Mouse (Mus musculus) adrenal gland, postnatal 4 days (tissue): ENCODE results near the gene Zfp512b. TPM values are rescaled to one million over a fixed set of nuclear protein-coding genes. Genes with fewer than 3 reads are reported as not detected.

Experiments used
- DNase-seq, 2 experiments: peaks; one replicate each; pipeline ENCODE4 v3.0.0; 2021 to 2022; ENCODE audit warnings: low spot score in 2 of 2, mixed read lengths in 2 of 2
- long read RNA-seq, 2 experiments: library from polyadenylated mRNA; stranded (forward); transcript quantifications; one replicate each; pipeline ENCODE4 v2.0.0; 2021
- total RNA-seq, 2 experiments: library from RNA; stranded (reverse); gene quantifications; 2 replicates each; pipeline ENCODE4 v1.2.3; 2021

The Zfp512b gene
- total RNA-seq: 100 to 1,000 TPM; 141 to 143 TPM
- long read RNA-seq, experiment 1, partial matches to known transcripts: 6 of 17 reads
- long read RNA-seq, experiment 1, other reads (novel, unspliced or antisense): 10 of 17 reads
- long read RNA-seq, experiment 2, partial matches to known transcripts: 1 of 6 reads
- long read RNA-seq, experiment 2, other reads (novel, unspliced or antisense): 2 of 6 reads

DNA sequence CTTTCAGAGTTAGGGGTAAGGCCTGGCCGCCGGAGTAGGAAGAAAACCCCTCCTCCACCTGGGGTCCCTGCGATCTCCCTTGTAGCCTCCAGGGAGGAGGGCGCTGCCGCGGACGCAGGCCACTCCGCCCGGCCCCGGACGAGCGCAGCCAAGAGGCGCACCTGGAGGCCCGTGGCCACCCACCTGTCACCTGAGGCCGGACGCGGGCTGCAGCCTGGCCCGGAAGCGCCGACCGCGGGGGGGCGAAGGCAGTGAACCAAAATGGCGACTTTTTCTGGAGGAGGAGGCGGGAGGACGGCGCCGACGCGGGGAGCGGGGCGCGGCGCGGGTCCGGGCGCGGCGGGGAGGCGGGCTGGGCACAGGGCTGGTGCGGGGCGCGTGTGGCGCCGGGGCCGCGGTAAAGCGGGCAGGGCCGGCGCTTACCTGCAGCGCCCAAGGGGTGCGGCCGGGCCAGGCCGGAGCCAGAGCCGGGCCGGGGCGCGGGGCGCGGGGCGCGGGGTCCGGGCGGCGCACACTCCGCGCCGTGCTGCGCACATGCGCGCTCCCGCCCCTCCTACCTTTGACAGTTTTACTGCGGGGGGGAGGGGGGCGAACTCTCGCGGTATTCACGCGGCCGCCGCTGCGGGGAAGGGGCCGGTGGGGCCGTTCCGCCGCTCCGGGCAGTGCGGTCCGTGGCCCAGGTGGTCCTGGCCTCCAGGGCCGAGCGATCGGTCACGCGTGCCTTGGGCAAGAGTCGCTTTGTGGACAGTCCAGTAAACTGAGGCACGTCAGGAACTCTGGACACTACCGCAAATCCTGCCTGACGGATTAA is at the start of gene Zfp512b:
Gene Zfp512b (minus strand): TSS at position 573 of the 811 bp plus-strand sequence.
- peak; percentile 62 for DNase-seq

DNA sequence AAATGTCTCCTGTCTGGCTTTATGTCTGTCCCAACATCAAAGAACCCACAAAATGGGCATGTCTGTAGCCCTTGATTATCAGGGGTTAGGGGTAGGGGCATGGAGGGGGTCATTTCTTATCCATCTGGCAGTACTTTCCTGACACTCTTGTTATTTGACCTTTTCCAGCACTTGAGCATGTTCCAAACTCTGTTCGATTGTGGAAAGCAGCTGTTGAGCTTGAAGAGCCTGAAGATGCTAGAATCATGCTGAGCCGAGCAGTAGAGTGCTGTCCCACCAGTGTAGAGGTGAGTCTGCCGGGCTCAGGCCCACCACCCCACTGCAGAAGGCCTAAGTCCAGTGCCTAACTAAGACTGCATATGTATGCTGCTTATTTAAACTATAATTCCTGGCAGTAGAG is 43.3 kb upstream of the Zfp512b start:
- no peak for DNase-seq

DNA sequence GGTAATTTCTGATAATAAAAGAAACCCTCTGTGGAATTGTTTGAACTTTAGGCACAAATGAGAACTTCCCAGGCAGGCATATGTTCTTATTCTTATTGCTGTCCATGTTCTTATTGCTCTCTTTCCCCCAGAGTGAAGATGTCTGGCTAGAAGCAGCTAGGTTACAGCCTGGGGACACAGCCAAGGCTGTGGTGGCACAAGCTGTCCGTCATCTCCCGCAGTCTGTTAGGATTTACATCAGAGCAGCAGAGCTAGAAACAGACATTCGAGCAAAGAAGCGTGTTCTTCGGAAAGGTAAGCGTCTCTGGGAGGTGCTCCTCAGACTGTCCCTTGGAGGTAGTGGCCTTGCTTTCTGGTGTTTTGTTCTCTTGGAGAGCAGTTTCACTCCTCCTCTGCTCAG is 40.0 kb upstream of the Zfp512b start:
- no peak for DNase-seq

DNA sequence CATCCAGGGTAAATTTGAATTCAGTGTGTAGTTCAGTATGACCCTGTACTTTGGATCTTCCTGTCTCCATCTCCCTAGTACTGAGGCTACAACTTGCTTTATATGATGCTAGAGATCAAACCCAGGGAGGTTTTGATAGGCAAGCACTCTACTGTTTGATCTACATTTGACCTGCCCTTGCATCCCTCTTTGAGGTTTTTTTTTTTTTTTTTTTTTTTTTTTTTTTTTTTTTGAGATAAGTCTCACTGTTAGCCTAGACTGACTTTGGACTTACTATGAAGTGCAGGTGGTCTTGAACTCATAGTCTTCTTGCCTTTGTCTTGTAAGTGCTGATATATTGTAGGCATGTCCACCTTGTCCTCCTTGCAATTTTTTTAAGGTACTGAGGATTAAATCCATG is 35.9 kb upstream of the Zfp512b start:
- no peak for DNase-seq

DNA sequence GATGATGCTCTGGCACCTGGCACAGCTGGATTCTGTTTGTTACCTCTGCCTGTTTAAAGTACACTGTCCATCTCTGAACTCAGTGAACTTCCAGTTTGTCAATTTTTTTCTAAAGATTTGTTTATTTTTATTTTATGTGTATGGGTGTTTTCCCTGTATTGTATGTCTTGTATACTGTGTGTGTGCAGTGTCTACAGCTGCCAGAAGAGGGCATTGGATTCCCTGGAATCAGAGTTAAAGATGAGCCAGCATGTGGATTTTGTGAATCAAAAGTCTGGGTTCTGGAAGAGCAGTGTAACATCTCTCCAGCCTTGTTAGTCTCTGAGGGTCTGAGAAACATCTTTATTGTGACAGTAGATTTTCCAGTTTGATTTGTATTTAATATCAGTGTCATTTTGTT is 30.8 kb upstream of the Zfp512b start:
- DNase-seq: no peak

DNA sequence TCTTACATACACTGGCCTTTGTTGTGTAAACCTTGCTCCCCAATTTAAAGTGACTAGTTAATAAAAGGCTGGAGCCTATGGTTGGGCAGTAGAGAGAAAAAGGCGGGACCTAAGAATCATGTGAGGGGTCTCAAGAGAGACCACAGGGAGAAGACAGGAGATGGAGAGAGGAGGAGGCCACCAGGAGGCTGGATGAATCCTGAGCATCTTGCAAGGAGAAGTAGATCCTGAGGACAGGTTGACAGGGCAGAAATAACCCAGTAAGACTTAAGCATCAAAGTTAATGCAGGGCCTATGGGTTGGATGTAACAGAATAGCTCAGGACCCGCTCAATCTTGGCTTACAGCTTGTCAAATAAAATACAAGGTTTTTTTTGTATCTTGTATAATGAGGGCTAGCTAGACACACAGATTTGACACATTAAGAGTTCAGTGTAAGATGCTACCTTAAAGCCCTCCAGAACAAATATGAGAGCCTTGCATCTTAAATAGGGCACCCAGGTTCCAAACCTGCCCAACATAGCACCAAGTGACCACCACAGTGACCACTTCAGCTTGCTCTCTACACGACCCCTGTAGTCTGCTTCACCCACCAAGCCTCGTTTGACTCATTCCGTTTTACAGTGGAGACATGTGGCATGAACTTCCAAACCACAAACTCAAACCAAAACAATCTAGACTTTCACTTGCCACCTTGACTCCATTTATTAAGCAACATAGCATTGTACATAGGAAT is 26.3 kb upstream of the Zfp512b start:
- DNase-seq: no peak

DNA sequence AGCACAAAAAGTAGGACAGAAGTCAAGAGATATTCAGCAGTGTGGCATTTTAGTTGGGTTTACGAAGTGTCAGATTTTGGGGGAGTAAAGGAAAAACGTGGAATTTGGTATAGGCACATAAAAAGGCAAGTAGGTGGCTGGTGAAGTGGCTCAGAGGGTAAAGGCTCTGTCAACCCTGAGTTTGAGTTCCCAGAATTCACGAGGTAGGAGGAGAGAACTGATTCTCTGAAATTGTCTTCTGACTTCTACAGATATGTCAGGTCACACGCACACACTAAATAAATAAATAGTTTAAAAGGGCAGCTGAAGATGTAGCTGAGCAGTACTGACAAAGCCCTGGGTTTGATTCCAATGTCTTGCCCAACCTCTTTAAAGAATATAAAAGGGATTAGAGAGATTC is 9.8 kb upstream of the Zfp512b start:
- no peak for DNase-seq

DNA sequence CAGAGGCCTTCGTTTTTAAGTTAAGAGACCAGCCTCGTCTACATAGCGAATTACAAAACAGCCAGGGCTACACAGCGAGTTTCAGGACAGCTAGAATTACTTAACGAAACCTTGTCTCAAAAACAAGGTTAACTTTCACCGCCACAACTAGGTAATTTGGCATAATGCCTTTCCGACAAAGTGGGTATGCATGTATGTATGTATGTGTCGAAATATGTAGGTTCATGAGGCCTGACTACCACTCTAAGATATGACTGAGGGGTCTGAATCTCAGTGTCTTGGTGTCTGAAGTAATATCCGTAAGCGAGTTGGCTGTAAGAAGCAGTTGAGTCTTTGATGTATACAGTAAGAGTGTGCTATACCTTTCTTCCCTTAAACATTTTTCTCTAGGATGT is 9.1 kb upstream of the Zfp512b start:
- DNase-seq: no peak

DNA sequence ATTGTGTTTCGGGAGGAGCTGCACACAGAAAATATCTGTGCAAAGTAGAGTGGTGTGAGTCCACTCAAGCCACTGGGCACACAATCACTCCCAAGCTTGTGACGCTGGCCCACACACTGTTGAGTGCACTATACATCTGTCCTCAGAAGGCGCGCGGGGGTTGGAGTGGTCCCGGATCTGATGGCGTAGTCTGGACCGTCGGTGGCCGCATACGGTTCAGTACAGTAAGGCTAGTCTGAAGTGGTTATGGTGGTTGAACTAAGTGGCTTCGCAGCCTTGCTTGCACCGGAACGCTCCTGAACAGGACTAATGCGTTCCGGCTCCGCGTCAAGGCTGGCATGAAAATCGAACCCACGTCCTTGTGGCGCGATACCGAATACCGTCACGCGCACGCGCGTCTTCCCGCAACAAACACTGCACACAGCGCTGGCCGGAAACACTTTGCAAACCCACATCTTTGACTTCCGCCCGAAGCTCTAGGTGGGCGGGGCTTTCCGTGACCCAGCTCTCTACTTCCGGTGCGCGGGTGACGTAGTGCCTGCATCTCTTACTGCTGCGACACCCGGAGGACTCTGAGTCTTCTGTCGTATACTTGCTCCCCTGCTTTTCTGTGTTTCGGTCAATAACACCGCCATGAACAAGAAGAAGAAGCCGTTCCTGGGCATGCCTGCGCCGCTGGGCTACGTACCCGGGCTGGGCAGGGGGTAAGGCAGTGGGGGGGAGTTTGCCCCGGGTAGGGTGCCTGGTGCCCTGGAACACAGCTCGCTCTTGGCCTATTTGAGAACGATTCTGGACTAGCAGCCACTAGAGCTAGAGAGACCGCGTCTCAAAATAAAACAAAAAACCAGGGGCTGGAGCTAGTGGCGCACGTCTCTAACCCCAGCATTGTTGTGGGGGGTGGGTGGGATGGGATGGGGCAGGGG is 8.5 kb upstream of the Zfp512b start:
- peak; percentile 86 to 91 for DNase-seq

DNA sequence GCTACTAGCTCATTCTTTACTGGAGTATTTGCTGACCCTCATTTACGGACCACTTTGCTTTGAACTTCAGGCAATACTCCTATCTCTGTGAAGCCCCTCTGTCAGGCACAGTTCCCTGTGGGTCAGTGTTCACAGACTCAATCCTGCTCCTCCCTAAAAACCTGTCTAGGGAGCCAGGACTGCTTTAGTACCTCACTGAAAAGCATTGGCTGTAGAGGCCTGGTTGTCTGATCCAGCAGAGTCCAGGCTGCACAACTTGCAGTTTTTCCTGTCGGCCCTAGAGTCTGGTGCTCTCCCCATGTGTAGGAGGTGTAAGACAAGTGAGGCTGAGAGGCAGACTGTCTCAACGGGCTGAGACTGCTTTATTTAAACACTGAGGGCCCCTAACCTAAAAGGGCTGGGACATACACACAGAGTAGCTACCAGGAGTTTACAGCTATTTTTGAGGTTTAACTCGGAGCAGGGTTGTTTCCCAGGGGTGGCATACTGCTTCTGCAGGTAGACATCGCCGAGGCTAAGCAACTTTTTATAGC is 7.7 kb upstream of the Zfp512b start:
- DNase-seq: no peak

DNA sequence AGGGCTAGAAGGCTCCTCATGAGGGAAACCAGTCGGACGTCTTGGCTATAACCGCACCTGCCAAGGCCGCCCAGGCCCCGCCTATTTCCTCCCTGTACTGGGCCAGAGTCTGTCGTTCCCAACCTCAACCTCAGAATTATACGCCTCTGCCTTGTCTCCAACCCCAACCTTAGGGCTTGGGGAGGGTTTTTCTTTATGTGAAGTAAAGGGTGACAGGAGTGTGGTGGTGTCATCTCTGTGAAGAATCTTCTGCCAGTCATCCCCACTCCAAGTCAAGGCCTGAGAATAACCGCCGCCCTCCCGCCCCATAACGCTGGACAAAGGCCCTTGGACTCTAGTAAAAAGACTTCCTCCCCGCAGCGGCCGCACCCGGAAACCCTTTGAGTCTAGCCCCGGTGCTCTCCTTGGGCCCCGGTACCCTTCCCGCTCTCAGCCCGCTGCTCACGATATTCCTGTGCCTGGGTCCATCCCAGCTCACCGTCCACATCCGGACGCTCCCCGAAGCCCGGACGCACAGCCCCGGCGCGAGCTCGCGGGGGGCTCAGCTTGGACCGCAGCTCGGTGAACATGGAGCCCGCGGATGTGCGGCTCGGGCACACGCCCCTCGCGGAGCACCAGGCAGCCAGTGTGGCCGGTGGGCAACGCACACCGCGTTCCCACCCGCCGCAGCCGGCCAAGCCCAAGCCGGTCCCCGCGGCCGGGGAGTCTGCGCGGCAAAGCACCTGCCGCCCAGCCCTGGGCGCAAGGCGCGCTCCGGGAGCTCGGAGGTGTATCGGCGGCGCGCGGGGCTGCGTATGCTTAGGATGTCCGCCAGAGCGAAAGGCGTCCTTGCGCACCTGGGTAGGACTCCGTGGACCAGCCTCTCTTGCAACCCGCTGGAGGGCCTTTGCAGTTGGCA is 6.1 kb upstream of the Zfp512b start, which contains the start of gene Samd10:
Gene Samd10 (minus strand): TSS at position 759 of the 898 bp plus-strand sequence.
- DNase-seq: no peak

DNA sequence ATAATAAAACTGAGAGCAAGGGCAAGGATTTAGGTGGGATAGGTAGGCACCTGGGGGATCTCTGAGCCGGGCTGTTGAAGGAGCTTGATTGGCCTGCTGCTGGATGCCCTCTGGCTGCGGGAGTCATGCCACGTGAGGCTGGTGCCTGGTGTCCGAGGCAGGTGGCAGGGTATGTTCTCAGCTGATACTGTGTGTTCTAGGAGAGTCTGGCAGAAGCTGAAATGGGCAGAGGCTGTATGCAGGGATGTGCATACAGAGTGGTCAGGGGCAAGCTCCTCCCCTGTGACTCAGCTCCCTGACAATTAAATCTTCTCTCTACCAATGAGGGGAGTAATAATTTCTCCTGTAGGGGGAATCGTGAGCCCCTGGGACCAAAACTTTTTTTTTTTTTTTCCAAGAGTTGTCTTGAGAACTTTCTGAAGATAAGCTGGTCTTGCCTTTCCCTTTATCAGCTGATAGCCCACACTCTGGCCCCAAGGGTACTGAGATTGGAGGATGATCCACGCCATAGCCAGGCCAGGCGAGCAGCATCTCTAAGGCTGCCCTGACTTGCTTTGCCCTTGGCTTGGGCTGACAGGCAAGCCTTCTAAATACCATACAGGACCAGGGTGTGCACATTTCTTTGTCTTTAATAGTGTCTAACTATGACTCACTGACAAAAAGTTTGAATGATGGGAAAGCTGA is 4.9 kb upstream of the Zfp512b start:
- no peak for DNase-seq

DNA sequence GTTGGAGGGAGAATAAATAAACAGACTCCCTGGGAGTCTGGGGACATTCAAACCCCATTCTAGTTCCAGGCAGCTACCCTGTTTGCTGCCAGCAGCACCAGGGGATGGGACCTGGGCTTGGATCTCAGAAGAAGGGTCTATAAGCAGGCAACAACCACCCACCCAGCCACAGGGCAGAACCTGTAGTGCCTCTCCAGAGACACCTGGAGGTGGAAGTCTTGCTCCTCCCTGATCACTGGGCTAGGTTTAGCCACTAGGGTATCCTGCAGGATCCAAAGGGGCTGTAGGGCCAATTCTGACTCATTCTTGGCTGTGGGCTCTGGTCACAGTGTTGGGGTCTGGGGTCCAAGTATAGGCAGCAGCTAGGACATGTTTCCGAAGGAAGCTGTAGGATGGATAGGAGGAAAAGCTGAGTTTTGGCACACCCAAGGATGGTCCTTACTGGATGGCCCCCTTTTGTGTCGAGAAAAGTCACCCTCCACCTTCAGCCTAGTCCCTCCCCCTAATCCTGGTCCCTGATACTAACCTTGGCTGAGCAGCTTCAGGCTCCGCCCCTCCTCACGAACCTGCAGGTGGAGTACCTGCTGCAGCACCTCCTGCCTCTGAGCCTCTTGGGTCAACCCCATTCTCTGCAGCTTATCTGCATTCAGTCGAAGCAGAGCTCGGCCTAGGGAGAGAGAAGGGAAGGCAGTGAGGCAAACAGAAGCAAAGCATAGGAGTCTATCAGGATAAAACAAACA is 3.8 kb upstream of the Zfp512b start:
- no peak for DNase-seq

DNA sequence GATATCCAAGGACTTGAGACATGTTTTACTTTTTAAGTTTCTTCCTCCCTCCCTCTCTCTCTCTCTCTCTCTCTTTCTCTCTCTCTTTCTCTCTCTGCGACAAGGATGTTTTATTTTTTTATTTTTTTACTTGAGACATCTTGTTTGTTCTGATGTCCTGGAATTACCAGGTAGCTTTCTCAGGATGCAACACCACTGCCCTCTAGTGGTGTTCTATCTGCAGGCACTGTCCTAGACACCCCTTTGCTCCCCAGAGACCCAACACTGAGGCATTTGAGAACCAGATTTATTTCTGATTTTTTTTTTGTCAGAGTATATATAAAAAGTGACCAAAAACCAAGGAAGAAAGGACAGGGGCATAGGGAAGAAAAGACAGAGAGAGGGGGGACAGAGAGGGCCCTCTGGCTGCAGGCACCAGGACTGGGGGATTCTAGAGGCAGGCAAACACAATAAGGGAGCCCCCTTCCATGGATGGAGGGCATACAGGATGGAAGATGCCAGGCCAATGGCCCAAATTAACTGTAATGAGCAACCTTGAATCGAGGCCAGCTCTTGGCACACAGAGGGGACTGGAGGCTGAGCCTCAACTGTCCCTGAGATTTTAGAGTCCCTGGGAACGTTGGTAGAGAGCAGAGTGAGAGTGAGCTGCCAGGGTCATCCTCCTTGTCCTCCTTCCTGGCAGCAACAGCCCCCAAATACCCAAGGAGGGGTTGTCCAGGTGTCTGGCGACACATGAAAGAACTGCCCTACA is 2.5 kb upstream of the Zfp512b start:
- DNase-seq: no peak

DNA sequence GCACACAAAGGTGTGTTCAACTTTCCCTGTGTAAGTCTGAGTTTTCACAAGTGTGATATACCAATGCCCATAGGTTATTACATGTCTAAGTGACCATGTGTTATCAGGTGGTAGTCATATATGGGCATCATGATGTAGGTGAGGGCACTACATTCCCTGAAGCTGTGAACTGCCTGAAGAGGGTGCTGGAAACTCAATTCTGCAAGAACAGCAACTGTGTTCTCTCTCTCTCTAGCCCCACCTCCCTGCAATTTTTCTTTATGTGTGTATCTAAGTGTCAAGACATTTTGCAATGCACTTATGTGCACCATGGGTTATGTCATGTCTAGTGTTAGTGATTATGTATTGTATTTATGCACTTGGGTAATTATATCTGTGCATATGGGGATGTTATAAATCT is 1.3 kb upstream of the Zfp512b start:
- no peak for DNase-seq

DNA sequence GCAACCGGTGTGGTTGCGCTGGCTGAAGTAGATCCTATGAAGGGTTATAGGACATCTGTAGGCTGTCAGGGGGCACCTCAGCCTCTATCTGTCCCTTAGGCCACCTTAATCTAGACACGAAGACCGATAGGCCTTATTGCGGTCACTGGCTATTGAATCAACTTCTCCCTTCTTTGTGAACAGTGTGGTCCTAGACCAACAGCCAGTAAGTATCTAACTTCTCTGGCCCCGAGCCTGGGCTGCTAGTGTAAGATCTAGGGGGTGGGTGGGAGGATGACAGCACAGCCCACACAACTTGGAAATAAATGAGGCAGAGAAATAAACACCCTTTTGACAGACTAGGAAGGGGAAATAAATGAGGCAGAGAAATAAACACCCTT is 429 bp upstream of the Zfp512b start:
- DNase-seq: no peak

DNA sequence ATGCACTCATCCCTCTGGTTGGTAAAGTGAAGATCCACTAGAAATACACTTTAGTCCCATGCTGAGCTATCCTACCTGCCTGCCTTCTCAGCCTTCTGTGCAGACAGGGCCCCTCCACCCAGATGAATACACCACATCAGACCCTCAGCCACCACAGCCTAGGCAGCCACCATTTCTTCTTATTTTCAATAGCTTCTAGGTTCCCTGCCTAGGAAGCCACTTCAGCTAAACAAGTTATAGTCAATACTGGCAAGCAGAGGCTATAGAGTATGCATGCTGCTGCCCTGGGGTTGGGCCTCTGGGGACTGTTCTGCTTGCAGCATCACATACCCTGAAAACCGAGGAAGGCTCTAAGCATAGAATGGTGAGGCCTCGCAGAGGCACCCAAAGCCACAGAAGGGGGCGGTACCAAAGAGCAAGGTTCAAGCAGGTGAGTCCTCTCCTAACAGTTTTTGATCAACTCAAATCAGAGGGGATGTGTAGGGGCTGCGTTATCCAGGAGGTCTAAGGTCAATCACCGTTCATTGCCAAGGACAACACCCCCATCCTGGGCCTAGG is 996 bp downstream of the Zfp512b start, which contains the start of gene Prpf6:
Gene Prpf6 (plus strand): TSS at position 341 of the 558 bp plus-strand sequence.
- DNase-seq: no peak
